Mouse (Mus musculus) mouse embryonic stem cell (cell line): ENCODE measurements around the gene Arhgap17.

Experiments used
- in situ Hi-C, 2 experiments: fragments of 300-500 bp; cut with MboI; formaldehyde crosslinking; loops; 1 replicate in 1 of 2; 3 replicates in 1 of 2; pipeline ENCODE4 v1.14.3; 2019 to 2020; ENCODE audit warnings: low sequenced_read_pairs in 2 of 2, low pct_unique_long_range_greater_than_20kb in 1 of 2, mixed read lengths in 1 of 2; ENCODE audit not compliant: unreplicated experiment in 1 of 2

Gene Arhgap17

DNA sequence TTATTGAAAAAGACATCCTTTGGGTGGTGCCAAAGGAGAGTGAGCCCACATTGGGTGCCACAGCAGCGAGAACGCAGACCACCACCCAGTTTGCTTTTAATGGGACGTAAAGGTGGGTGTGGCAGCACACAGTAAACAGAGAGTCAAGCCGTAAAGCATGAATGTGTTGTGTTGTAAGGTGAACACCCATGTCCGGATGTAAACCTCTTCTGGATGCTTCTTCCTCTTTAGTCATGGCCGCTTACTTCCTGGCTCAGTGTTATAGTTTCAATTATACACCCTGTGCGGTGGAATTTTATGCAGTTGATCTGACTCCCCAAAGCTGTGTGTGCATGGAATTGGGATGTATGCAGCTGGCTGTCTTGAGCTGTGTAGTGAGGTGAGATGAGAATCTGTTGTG is 127.5 kb downstream of the Arhgap17 start:
- in situ Hi-C loops = no loop called here

- in situ Hi-C loops = no loop called here
These were observed 129.7 kb downstream of the Arhgap17 start for GRCm38 (mm10) chr7:123240064-123240463.

- in situ Hi-C loops = no loop called here
These were observed 131.1 kb downstream of the Arhgap17 start for GRCm38 (mm10) chr7:123238621-123239020.

DNA sequence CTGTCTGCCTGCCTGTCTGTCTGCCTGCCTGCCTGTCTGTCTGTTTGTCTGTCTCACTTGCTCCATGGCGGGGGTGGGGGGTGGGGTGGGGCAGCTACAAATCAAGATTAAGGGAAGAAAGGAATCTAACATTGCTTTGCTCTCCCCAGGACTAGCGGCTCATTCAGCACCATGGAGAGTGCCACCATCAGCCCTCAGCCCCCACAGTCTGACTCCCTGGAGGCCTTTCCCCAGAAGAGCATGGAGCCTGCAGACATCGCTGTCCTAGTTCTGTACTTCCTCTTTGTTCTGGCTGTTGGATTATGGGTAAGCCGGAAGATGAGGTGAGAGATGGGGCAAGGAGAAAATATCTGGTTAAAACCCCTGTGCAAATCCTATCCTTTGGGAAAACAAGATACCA is 134.3 kb downstream of the Arhgap17 start:
- in situ Hi-C loops = no loop called here
